Mouse (Mus musculus) liver, embryonic 12.5 days (tissue): ENCODE data around the gene Hsph1. TPM values are rescaled to one million over a fixed set of nuclear protein-coding genes. Genes with fewer than 3 reads are reported as not detected.

Experiments used
- ATAC-seq: fragments of 200-750 bp; cut with Nextera tagmentation; 2 replicates; pipeline ENCODE4 v1.8.0; 2017; ENCODE audit warnings: moderate number of reproducible peaks, mild to moderate bottlenecking, moderate library complexity
- H3K27ac ChIP-seq: fragments of 300-500 bp; sonication (generic); 2 replicates; pipeline ENCODE4 v1.5.1; 2016; ENCODE audit warnings: mild to moderate bottlenecking
- H3K27me3 ChIP-seq: fragments of 300-500 bp; sonication (generic); replicated peaks from 2 replicates; pipeline ENCODE4 v1.6.1; 2016; ENCODE audit warnings: mild to moderate bottlenecking, moderate library complexity
- H3K36me3 ChIP-seq: fragments of 300-500 bp; sonication (generic); 2 replicates; pipeline ENCODE4 v1.6.1; 2016; ENCODE audit warnings: mild to moderate bottlenecking, moderate library complexity
- H3K4me1 ChIP-seq: fragments of 300-500 bp; sonication (generic); 2 replicates; pipeline ENCODE4 v1.6.1; 2016
- H3K4me2 ChIP-seq: fragments of 300-500 bp; sonication (generic); 2 replicates; pipeline ENCODE4 v1.6.1; 2016; ENCODE audit warnings: mild to moderate bottlenecking, moderate library complexity
- H3K4me3 ChIP-seq: fragments of 300-500 bp; sonication (generic); 2 replicates; pipeline ENCODE4 v1.5.1; 2016; ENCODE audit warnings: mild to moderate bottlenecking, moderate library complexity
- H3K9ac ChIP-seq: fragments of 300-500 bp; sonication (generic); 2 replicates; pipeline ENCODE4 v1.6.1; 2016; ENCODE audit warnings: mild to moderate bottlenecking, moderate library complexity
- H3K9me3 ChIP-seq: fragments of 300-500 bp; sonication (generic); replicated peaks from 2 replicates; pipeline ENCODE4 v1.6.1; 2016; ENCODE audit warnings: mild to moderate bottlenecking, moderate library complexity
- WGBS: fragments of 180-500 bp; shearing (Covaris S2); methylation state at CpG from one replicate; pipeline ENCODE4 v1.1.7; 2016; ENCODE audit not compliant: insufficient replicate concordance; 5-methylcytosine and 5-hydroxymethylcytosine counted together
- polyA plus RNA-seq: library from polyadenylated mRNA; unstranded; fragments of >200 nt; fragmentation: Nextera tagmentation; extraction: Ambion mirVana; gene quantifications from 2 replicates; pipeline ENCODE4 v1.2.1, GENCODE M21; 2016

Hsph1 gene
- polyA plus RNA-seq, 1 experiment from 2014 or later = 76.4 TPM

GRCm38 (mm10) chr5:149585231-149585630 is 50.9 kb downstream of the Hsph1 start:
- no peaks in the 10 kb centered on the region for H3K27me3 ChIP-seq
- H3K4me1 ChIP-seq = peaks cover 13% of the 10 kb centered on the region
- no peaks in the 10 kb centered on the region for H3K9me3 ChIP-seq
- H3K9ac ChIP-seq = no peak overlapping the region
- no peaks in the 10 kb centered on the region for H3K36me3 ChIP-seq
- WGBS = 64% methylated on average over 1 of the region's 1 CpGs
- ATAC-seq = no peak
- no peak overlapping the region for H3K27ac ChIP-seq
- no peak overlapping the region for H3K4me3 ChIP-seq
- no peak overlapping the region for H3K4me2 ChIP-seq

- no peaks in the 10 kb centered on the region for H3K36me3 ChIP-seq
- H3K27me3 ChIP-seq = no peaks in the 10 kb centered on the region
- H3K9ac ChIP-seq = no peak overlapping the region
- no peak overlapping the region for H3K27ac ChIP-seq
- WGBS = 68% methylated on average over 8 of the region's 8 CpGs
- no peaks in the 10 kb centered on the region for H3K9me3 ChIP-seq
- H3K4me3 ChIP-seq = no peak overlapping the region
- ATAC-seq = no peak
- peaks cover 6% of the 10 kb centered on the region; the same call in 1 of the 2 replicates for H3K4me1 ChIP-seq
- H3K4me2 ChIP-seq = no peak overlapping the region
Observed at GRCm38 (mm10) chr5:149584154-149584655, 52.0 kb downstream of the Hsph1 start.

GRCm38 (mm10) chr5:149583507-149583906 is 52.7 kb downstream of the Hsph1 start:
- 29% methylated on average over 8 of the region's 8 CpGs for whole genome bisulfite sequencing
- Histone ChIP-seq H3K9me3 (no peaks in the 10 kb centered on the region), H3K27ac (no peak overlapping the region), H3K9ac (no peak overlapping the region), H3K4me3 (no peak overlapping the region), H3K27me3 (no peaks in the 10 kb centered on the region; the same call in 1 of the 2 replicates), H3K36me3 (no peaks in the 10 kb centered on the region), H3K4me1 (peaks cover 2% of the 10 kb centered on the region; the same call in 1 of the 2 replicates), H3K4me2 (no peak overlapping the region)
- ATAC-seq = no peak

- WGBS = 24% methylated on average over 5 of the region's 5 CpGs
Observed at GRCm38 (mm10) chr5:149582642-149583262, 53.4 kb downstream of the Hsph1 start.

GRCm38 (mm10) chr5:149577449-149577848 is 58.7 kb downstream of the Hsph1 start:
- Histone ChIP-seq H3K4me2 (no peak overlapping the region), H3K36me3 (no peaks in the 10 kb centered on the region), H3K4me1 (no peaks in the 10 kb centered on the region), H3K27me3 (no peaks in the 10 kb centered on the region; the same call in 1 of the 2 replicates), H3K9ac (no peak overlapping the region), H3K4me3 (no peak overlapping the region), H3K9me3 (no peaks in the 10 kb centered on the region), H3K27ac (no peak overlapping the region)
- 34% methylated on average over 10 of the region's 10 CpGs for WGBS
- no peak for ATAC-seq

More at GRCm38 (mm10) chr5:149582642-149583262, 53.4 kb downstream of the Hsph1 start:
- Histone ChIP-seq H3K27ac (no peak overlapping the region), H3K4me2 (no peak overlapping the region), H3K9me3 (no peaks in the 10 kb centered on the region), H3K4me3 (no peak overlapping the region), H3K27me3 (no peaks in the 10 kb centered on the region; the same call in 1 of the 2 replicates), H3K9ac (no peak overlapping the region), H3K36me3 (no peaks in the 10 kb centered on the region), H3K4me1 (no peaks in the 10 kb centered on the region)
- no peak for ATAC-seq

DNA sequence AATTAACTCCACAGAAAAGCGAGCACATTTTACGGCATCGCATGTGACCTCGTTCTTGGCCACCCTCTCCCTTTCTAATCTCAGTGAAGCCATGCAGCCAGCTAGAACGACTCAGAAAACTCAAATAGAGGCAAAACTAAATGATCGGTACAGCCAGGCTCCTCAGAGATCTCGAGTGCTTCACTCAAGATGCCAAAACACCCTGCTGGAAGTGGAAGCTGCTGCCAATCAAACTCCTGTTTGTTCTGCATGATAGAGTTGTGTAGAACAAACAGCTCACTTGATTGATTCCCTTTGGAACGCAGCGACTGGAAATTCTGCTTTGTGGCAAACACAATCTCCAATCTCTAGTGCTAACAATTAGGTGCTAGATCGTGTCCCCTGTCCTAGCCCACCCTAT is 59.2 kb downstream of the Hsph1 start:
- no peaks in the 10 kb centered on the region for H3K4me1 ChIP-seq
- ATAC-seq = no peak
- H3K4me2 ChIP-seq = no peak overlapping the region
- 51% methylated on average over 10 of the region's 10 CpGs for WGBS
- no peaks in the 10 kb centered on the region; the same call in 1 of the 2 replicates for H3K27me3 ChIP-seq
- H3K9me3 ChIP-seq = no peaks in the 10 kb centered on the region
- no peak overlapping the region for H3K4me3 ChIP-seq
- no peak overlapping the region for H3K27ac ChIP-seq
- no peaks in the 10 kb centered on the region for H3K36me3 ChIP-seq
- no peak overlapping the region for H3K9ac ChIP-seq

- 77% methylated on average over 13 of the region's 13 CpGs for WGBS
Observed at GRCm38 (mm10) chr5:149568993-149569392, 67.2 kb downstream of the Hsph1 start.

GRCm38 (mm10) chr5:149566957-149567356 is 69.2 kb downstream of the Hsph1 start:
- ATAC-seq = no peak
- H3K36me3 ChIP-seq = no peaks in the 10 kb centered on the region
- H3K4me3 ChIP-seq = no peak overlapping the region
- WGBS = 77% methylated on average over 5 of the region's 5 CpGs
- H3K4me1 ChIP-seq = no peaks in the 10 kb centered on the region
- H3K9me3 ChIP-seq = no peaks in the 10 kb centered on the region
- H3K4me2 ChIP-seq = no peak overlapping the region
- no peak overlapping the region for H3K27ac ChIP-seq
- no peaks in the 10 kb centered on the region for H3K27me3 ChIP-seq
- H3K9ac ChIP-seq = no peak overlapping the region

More at GRCm38 (mm10) chr5:149568993-149569392, 67.2 kb downstream of the Hsph1 start:
- Histone ChIP-seq H3K4me2 (no peak overlapping the region), H3K9me3 (no peaks in the 10 kb centered on the region), H3K27me3 (no peaks in the 10 kb centered on the region), H3K27ac (no peak overlapping the region), H3K4me1 (no peaks in the 10 kb centered on the region), H3K36me3 (no peaks in the 10 kb centered on the region), H3K9ac (no peak overlapping the region), H3K4me3 (no peak overlapping the region)
- ATAC-seq = no peak

- Histone ChIP-seq H3K4me1 (no peaks in the 10 kb centered on the region), H3K9ac (no peak overlapping the region), H3K27ac (no peak overlapping the region), H3K27me3 (no peaks in the 10 kb centered on the region), H3K4me3 (no peak overlapping the region), H3K4me2 (no peak overlapping the region), H3K9me3 (no peaks in the 10 kb centered on the region), H3K36me3 (no peaks in the 10 kb centered on the region)
- 61% methylated on average over 11 of the region's 11 CpGs for WGBS
- ATAC-seq = no peak
Observed at GRCm38 (mm10) chr5:149566026-149566425, 70.2 kb downstream of the Hsph1 start.

Other genes starting within 250 kb of the Hsph1 start
- gene Medag, start 224.6 kb downstream of the Hsph1 start, polyA plus RNA-seq = 0.35 and 0.57 TPM in 2 replicates
- gene Tex26, start 196.7 kb downstream of the Hsph1 start, polyA plus RNA-seq = 0.13 and 0.18 TPM in 2 replicates
- gene Wdr95, start 107.7 kb downstream of the Hsph1 start, polyA plus RNA-seq = not detected in 2 replicates
- 7.5 and 8.4 TPM in 2 replicates for gene B3glct, start 41.9 kb upstream of the Hsph1 start, polyA plus RNA-seq